Mouse (Mus musculus): ENCODE results near the gene Calca. TPM values are rescaled to one million over a fixed set of nuclear protein-coding genes. Genes with fewer than 3 reads are reported as not detected.

The Calca gene
- total RNA-seq (2012; rRNA removed) = not detected in 2 replicates
- polyA plus RNA-seq (2012; ENCODE audit: insufficient read depth in 1 of 2, insufficient read length in 2 of 2, low read depth in 1 of 2, low replicate concordance in 2 of 2, missing spikeins in 1 of 2) = not detected

- no peak for DNase-seq (ENCODE audit: low read depth, low spot score)
- no peak within 1 kb of the TSS for H3K4me3 ChIP-seq (ENCODE audit: control insufficient read depth in 1 of 2, insufficient read depth in 1 of 2, low read depth in 2 of 2, low read length in 2 of 2)
- H3K27me3 ChIP-seq (ENCODE audit: control insufficient read depth in 1 of 2, insufficient read depth in 2 of 2, low read length in 2 of 2) = no peaks in the 10 kb centered on the region
- no peaks in the 10 kb centered on the region for H3K36me3 ChIP-seq (ENCODE audit: control insufficient read depth in 1 of 2, insufficient read depth in 2 of 2, low read length in 2 of 2)
- H3K9ac ChIP-seq (ENCODE audit: control insufficient read depth, low read depth, low read length, poor library complexity, severe bottlenecking) = no peak within 1 kb of the TSS
- TF ChIP-seq POLR2AphosphoS5 (IDR thresholded peaks at IDR 0.05; ENCODE audit: borderline replicate concordance, low read depth, low read length) (no peak), HCFC1 (IDR thresholded peaks at IDR 0.05; ENCODE audit: low read depth, low read length) (no peak), MYB (IDR thresholded peaks at IDR 0.05; ENCODE audit: low read depth, low read length) (no peak), TAL1 (IDR thresholded peaks at IDR 0.05; ENCODE audit: low read length) (no peak), ZNF384 (IDR thresholded peaks at IDR 0.05; ENCODE audit: low read depth, low read length) (no peak), ZMIZ1 (IDR thresholded peaks at IDR 0.05; ENCODE audit: low read depth, low read length) (no peak), GATA1 (IDR thresholded peaks at IDR 0.05; ENCODE audit: low read depth, low read length) (no peak), ELF1 (IDR thresholded peaks at IDR 0.05; ENCODE audit: low read depth, low read length) (no peak), MAZ (IDR thresholded peaks at IDR 0.05; ENCODE audit: low read depth, low read length) (no peak), KAT2A (conservative IDR thresholded peaks at IDR 0.05; ENCODE audit: low read depth, low read length) (no peak), POLR2AphosphoS2 (IDR thresholded peaks at IDR 0.05; ENCODE audit: low read length) (no peak), MEF2A (IDR thresholded peaks at IDR 0.05; ENCODE audit: extremely low read depth, insufficient replicate concordance, low read depth, low read length, poor library complexity, severe bottlenecking) (no peak), SIN3A (IDR thresholded peaks at IDR 0.05; ENCODE audit: low read length) (no peak), MXI1 (IDR thresholded peaks at IDR 0.05; ENCODE audit: low read depth, low read length) (no peak), USF1 (IDR thresholded peaks at IDR 0.05; ENCODE audit: low read depth, low read length) (no peak), ZC3H11A (IDR thresholded peaks at IDR 0.05; ENCODE audit: low read depth, low read length) (no peak), CHD2 (IDR thresholded peaks at IDR 0.05; ENCODE audit: low read length) (no peak), SMC3 (IDR thresholded peaks at IDR 0.05; ENCODE audit: low read depth, low read length) (no peak), BHLHE40 (IDR thresholded peaks at IDR 0.05; ENCODE audit: borderline replicate concordance, low read depth, low read length) (no peak), RAD21 (IDR thresholded peaks at IDR 0.05; ENCODE audit: low read depth, low read length) (no peak)
- H3K79me2 ChIP-seq (ENCODE audit: control insufficient read depth, insufficient read depth, low read length, poor library complexity) = no peaks in the 10 kb centered on the region
- H3K4me1 ChIP-seq (ENCODE audit: control insufficient read depth in 1 of 2, insufficient read depth in 2 of 2, low read length in 2 of 2) = no peaks in the 10 kb centered on the region
- no peak within 1 kb of the TSS for H3K27ac ChIP-seq (ENCODE audit: control insufficient read depth, low read depth, low read length)
- H3K9me3 ChIP-seq (replicated peaks; ENCODE audit: insufficient read depth, low read length) = no peaks in the 10 kb centered on the region
Observed at GRCm38 (mm10) chr7:114636102-114636501, at the start of gene Calca. Gene Calca (minus strand): TSS chr7:114636357.

- Histone ChIP-seq H3K27me3 (ENCODE audit: control insufficient read depth in 1 of 2, insufficient read depth in 2 of 2, low read length in 2 of 2) (peaks cover 0 to 2% of the 10 kb centered on the region in 2 experiments; a peak in 1 of 4 replicates), H3K36me3 (ENCODE audit: control insufficient read depth in 1 of 2, insufficient read depth in 2 of 2, low read length in 2 of 2) (no peaks in the 10 kb centered on the region; a peak in 1 of 4 replicates), H3K9ac (ENCODE audit: control insufficient read depth, low read depth, low read length, poor library complexity, severe bottlenecking) (no peak overlapping the region), H3K4me1 (ENCODE audit: control insufficient read depth in 1 of 2, insufficient read depth in 2 of 2, low read length in 2 of 2) (no peaks in the 10 kb centered on the region; a peak in 1 of 4 replicates), H3K79me2 (ENCODE audit: control insufficient read depth, insufficient read depth, low read length, poor library complexity) (no peaks in the 10 kb centered on the region), H3K9me3 (replicated peaks; ENCODE audit: insufficient read depth, low read length) (no peaks in the 10 kb centered on the region), H3K4me3 (ENCODE audit: control insufficient read depth in 1 of 2, insufficient read depth in 1 of 2, low read depth in 2 of 2, low read length in 2 of 2) (no peak overlapping the region), H3K27ac (ENCODE audit: control insufficient read depth, low read depth, low read length) (no peak overlapping the region)
- DNase-seq (ENCODE audit: low read depth, low spot score) = peak; percentile 54
- TF ChIP-seq SIN3A (IDR thresholded peaks at IDR 0.05; ENCODE audit: low read length) = no peak
- no peak for TF ChIP-seq CHD1 (IDR thresholded peaks at IDR 0.05; ENCODE audit: low read depth, low read length)
- TF ChIP-seq NELFE (IDR thresholded peaks at IDR 0.05; ENCODE audit: low read depth, low read length) = no peak
- no peak for TF ChIP-seq MEF2A (IDR thresholded peaks at IDR 0.05; ENCODE audit: extremely low read depth, insufficient replicate concordance, low read depth, low read length, poor library complexity, severe bottlenecking)
- no peak for TF ChIP-seq USF1 (IDR thresholded peaks at IDR 0.05; ENCODE audit: low read depth, low read length)
- no peak for TF ChIP-seq UBTF (IDR thresholded peaks at IDR 0.05; ENCODE audit: borderline replicate concordance, insufficient read depth, low read depth, low read length)
- TF ChIP-seq CTCF (IDR thresholded peaks at IDR 0.05 in 2 of 3, conservative IDR thresholded peaks at IDR 0.05 in 1 of 3; ENCODE audit: control insufficient read depth in 1 of 3, insufficient read depth in 1 of 3, low read depth in 2 of 3, low read length in 3 of 3, poor library complexity in 1 of 3, severe bottlenecking in 1 of 3) = peak in 2 of 3 experiments; percentile 43 to 72; a peak in 4 of 6 replicates
- TF ChIP-seq KAT2A (conservative IDR thresholded peaks at IDR 0.05; ENCODE audit: low read depth, low read length) = no peak
- TF ChIP-seq RAD21 (IDR thresholded peaks at IDR 0.05; ENCODE audit: low read depth, low read length) = peak; percentile 79
- TF ChIP-seq SMC3 (IDR thresholded peaks at IDR 0.05; ENCODE audit: low read depth, low read length) = peak; percentile 78
- no peak for TF ChIP-seq ZMIZ1 (IDR thresholded peaks at IDR 0.05; ENCODE audit: low read depth, low read length)
- TF ChIP-seq E2F4 (IDR thresholded peaks at IDR 0.05; ENCODE audit: borderline replicate concordance, low read depth, low read length) = no peak
- no peak for TF ChIP-seq GABPA (IDR thresholded peaks at IDR 0.05; ENCODE audit: low read depth, low read length)
- no peak for TF ChIP-seq MAZ (IDR thresholded peaks at IDR 0.05; ENCODE audit: low read depth, low read length)
- no peak for TF ChIP-seq MAX (IDR thresholded peaks at IDR 0.05; ENCODE audit: low read length)
- TF ChIP-seq ZC3H11A (IDR thresholded peaks at IDR 0.05; ENCODE audit: low read depth, low read length) = peak; percentile 78
- no peak for TF ChIP-seq CHD2 (IDR thresholded peaks at IDR 0.05; ENCODE audit: low read length)
- TF ChIP-seq ZKSCAN1 (IDR thresholded peaks at IDR 0.05; ENCODE audit: low read depth, low read length) = no peak
- TF ChIP-seq BHLHE40 (IDR thresholded peaks at IDR 0.05; ENCODE audit: borderline replicate concordance, low read depth, low read length) = no peak
- no peak for TF ChIP-seq MYB (IDR thresholded peaks at IDR 0.05; ENCODE audit: low read depth, low read length)
- TF ChIP-seq HCFC1 (IDR thresholded peaks at IDR 0.05; ENCODE audit: low read depth, low read length) = no peak
- no peak for TF ChIP-seq GATA1 (IDR thresholded peaks at IDR 0.05; ENCODE audit: low read depth, low read length)
Observed at GRCm38 (mm10) chr7:114672697-114673096, 36.5 kb upstream of the Calca start.

Measured in MEL (cell line).